Mouse (Mus musculus) midbrain, embryonic 15.5 days (tissue): ENCODE results near the gene Nhlh1. TPM values are rescaled to one million over a fixed set of nuclear protein-coding genes. Genes with fewer than 3 reads are reported as not detected.

Experiments
- ATAC-seq: fragments of 200-750 bp; cut with Nextera tagmentation; replicated peaks from 2 replicates; pipeline ENCODE4 v1.8.0; 2017; ENCODE audit warnings: moderate TSS enrichment
- H3K27ac ChIP-seq: fragments of 300-500 bp; sonication (generic); 2 replicates; pipeline ENCODE4 v1.5.1; 2015; ENCODE audit warnings: mild to moderate bottlenecking, inconsistent platforms
- H3K27me3 ChIP-seq: fragments of 300-500 bp; sonication (generic); replicated peaks from 2 replicates; pipeline ENCODE4 v1.6.1; 2015; ENCODE audit warnings: inconsistent platforms
- H3K36me3 ChIP-seq: fragments of 300-500 bp; sonication (generic); replicated peaks from 2 replicates; pipeline ENCODE4 v1.6.1; 2015; ENCODE audit warnings: inconsistent platforms
- H3K4me1 ChIP-seq: fragments of 300-500 bp; sonication (generic); 2 replicates; pipeline ENCODE4 v1.6.1; 2015; ENCODE audit warnings: inconsistent platforms
- H3K4me2 ChIP-seq: fragments of 300-500 bp; sonication (generic); 2 replicates; pipeline ENCODE4 v1.6.1; 2015; ENCODE audit warnings: inconsistent platforms, mild to moderate bottlenecking, moderate library complexity
- H3K4me3 ChIP-seq: fragments of 300-500 bp; sonication (generic); 2 replicates; pipeline ENCODE4 v1.5.1; 2015; ENCODE audit warnings: mild to moderate bottlenecking, inconsistent platforms
- H3K9ac ChIP-seq: fragments of 300-500 bp; sonication (generic); 2 replicates; pipeline ENCODE4 v1.6.1; 2015; ENCODE audit warnings: mild to moderate bottlenecking, inconsistent platforms
- H3K9me3 ChIP-seq: fragments of 300-500 bp; sonication (generic); 2 replicates; pipeline ENCODE4 v1.6.1; 2016; ENCODE audit warnings: inconsistent platforms
- WGBS: fragments of 180-500 bp; shearing (Covaris S2); methylation state at CpG from one replicate; pipeline ENCODE4 v1.1.7; 2015; ENCODE audit warnings: mixed read lengths; 5-methylcytosine and 5-hydroxymethylcytosine counted together
- polyA plus RNA-seq: library from polyadenylated mRNA; unstranded; fragments of >200 nt; fragmentation: Nextera tagmentation; extraction: Ambion mirVana; gene quantifications from 2 replicates; pipeline ENCODE4 v1.2.1, GENCODE M21; 2015

Gene Nhlh1
- 2.0 and 2.5 TPM in 2 replicates for polyA plus RNA-seq

- H3K4me2 ChIP-seq: peak within 1 kb of the TSS; percentile 31
- peak within 1 kb of the TSS; percentile 26 for H3K4me3 ChIP-seq
- H3K9ac ChIP-seq: no peak within 1 kb of the TSS
- H3K27ac ChIP-seq: peak within 1 kb of the TSS; percentile 65
- WGBS: 13% methylated on average over 2 of the region's 2 CpGs
- H3K9me3 ChIP-seq: no peaks in the 10 kb centered on the region
- peaks cover 36% of the 10 kb centered on the region for H3K4me1 ChIP-seq
- ATAC-seq: peak; percentile 64
- H3K27me3 ChIP-seq: no peaks in the 10 kb centered on the region
- no peaks in the 10 kb centered on the region for H3K36me3 ChIP-seq
Measured at GRCm38 (mm10) chr1:172057491-172057921, at the start of gene Nhlh1. Nhlh1 (minus strand) TSS chr1:172057573.

GRCm38 (mm10) chr1:172105101-172105500 lies 47.7 kb upstream of the Nhlh1 start:
- H3K4me1 ChIP-seq: no peaks in the 10 kb centered on the region
- H3K4me3 ChIP-seq: no peak overlapping the region
- H3K9ac ChIP-seq: no peak overlapping the region
- ATAC-seq: no peak
- H3K27ac ChIP-seq: no peak overlapping the region
- peaks cover 87% of the 10 kb centered on the region for H3K36me3 ChIP-seq
- H3K4me2 ChIP-seq: no peak overlapping the region
- WGBS: 80% methylated on average over 11 of the region's 11 CpGs
- no peaks in the 10 kb centered on the region for H3K9me3 ChIP-seq
- no peaks in the 10 kb centered on the region for H3K27me3 ChIP-seq

DNA sequence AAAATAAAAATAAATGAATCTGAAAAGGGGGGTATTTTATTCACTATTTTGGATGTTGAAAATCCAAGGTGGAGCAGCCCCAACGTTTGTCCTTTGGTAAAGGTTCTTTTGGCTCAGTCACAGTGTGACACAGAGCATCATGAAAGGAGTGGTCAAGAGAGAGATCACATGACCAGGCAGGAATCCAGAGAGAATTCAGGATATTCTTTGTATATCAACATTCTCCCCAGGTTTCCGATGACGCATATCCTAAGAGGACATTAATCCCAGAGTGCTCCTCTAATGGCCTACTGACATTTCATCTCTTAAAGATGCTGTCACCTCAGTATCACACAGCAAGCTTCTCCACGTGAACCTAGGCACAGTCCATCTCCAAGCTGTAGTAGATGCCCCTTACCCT lies 46.2 kb upstream of the Nhlh1 start:
- Histone ChIP-seq H3K4me2 (no peak overlapping the region), H3K27me3 (no peaks in the 10 kb centered on the region), H3K4me1 (no peaks in the 10 kb centered on the region), H3K9me3 (no peaks in the 10 kb centered on the region), H3K4me3 (no peak overlapping the region), H3K36me3 (peaks cover 81% of the 10 kb centered on the region), H3K9ac (no peak overlapping the region), H3K27ac (no peak overlapping the region)
- 90% methylated on average over 4 of the region's 4 CpGs for WGBS
- no peak for ATAC-seq

- no peaks in the 10 kb centered on the region for H3K9me3 ChIP-seq
- no peaks in the 10 kb centered on the region for H3K4me1 ChIP-seq
- WGBS: 86% methylated on average over 6 of the region's 6 CpGs
- no peak overlapping the region for H3K4me2 ChIP-seq
- H3K27me3 ChIP-seq: no peaks in the 10 kb centered on the region
- peaks cover 59% of the 10 kb centered on the region for H3K36me3 ChIP-seq
- H3K27ac ChIP-seq: no peak overlapping the region
- no peak for ATAC-seq
- H3K4me3 ChIP-seq: no peak overlapping the region
- H3K9ac ChIP-seq: no peak overlapping the region
Measured at GRCm38 (mm10) chr1:172099325-172100033, 42.1 kb upstream of the Nhlh1 start.

DNA sequence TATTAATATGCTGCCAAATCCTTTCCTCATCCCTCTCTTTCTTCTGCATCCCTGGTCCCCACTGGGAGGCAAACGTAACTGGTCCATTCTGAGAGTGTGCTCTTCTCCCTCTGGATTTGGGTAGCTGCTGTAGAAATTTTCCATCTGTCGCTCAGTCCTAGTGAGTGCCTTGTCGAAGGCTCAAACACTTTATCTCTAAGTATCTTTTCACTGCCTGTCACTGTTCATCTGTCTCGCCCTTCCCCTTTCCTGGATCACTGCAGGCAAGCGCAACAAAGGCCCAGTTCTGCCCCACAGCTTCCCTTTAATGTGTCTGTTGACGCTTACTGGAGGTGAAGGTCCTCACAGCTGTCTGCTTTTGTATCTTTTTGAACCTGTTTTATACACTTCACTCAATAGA lies 37.8 kb upstream of the Nhlh1 start:
- no peak overlapping the region for H3K9ac ChIP-seq
- H3K4me3 ChIP-seq: no peak overlapping the region
- no peak overlapping the region for H3K27ac ChIP-seq
- peak; percentile 73; the same call in 1 of the 2 replicates for ATAC-seq
- no peaks in the 10 kb centered on the region for H3K9me3 ChIP-seq
- no peaks in the 10 kb centered on the region for H3K27me3 ChIP-seq
- no peaks in the 10 kb centered on the region for H3K4me1 ChIP-seq
- no peak overlapping the region for H3K4me2 ChIP-seq
- H3K36me3 ChIP-seq: peaks cover 51% of the 10 kb centered on the region
- 30% methylated on average over 6 of the region's 6 CpGs for WGBS

DNA sequence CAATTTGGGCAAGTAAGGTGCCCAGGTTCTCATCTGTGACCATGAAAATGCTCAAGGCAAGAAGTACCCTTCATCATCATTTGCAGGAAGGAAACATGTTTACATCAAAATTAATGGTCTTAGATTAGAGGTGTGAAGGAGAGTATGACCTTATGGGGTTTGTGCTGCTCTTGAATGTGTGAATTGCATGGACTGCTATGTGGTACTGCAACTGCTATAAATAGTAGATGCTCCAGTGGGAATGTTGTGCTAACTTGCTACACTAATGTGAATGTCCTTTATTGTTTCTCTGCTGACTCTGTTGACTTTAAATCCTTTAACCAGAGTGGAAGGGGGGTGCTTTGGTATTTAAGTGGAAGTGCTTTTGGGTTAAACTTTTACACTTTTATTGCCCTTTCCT lies 36.9 kb upstream of the Nhlh1 start:
- H3K9ac ChIP-seq: no peak overlapping the region
- H3K9me3 ChIP-seq: no peaks in the 10 kb centered on the region
- H3K4me3 ChIP-seq: no peak overlapping the region
- ATAC-seq: no peak
- H3K4me2 ChIP-seq: no peak overlapping the region
- H3K4me1 ChIP-seq: no peaks in the 10 kb centered on the region
- no peaks in the 10 kb centered on the region for H3K27me3 ChIP-seq
- no peak overlapping the region for H3K27ac ChIP-seq
- H3K36me3 ChIP-seq: peaks cover 52% of the 10 kb centered on the region

DNA sequence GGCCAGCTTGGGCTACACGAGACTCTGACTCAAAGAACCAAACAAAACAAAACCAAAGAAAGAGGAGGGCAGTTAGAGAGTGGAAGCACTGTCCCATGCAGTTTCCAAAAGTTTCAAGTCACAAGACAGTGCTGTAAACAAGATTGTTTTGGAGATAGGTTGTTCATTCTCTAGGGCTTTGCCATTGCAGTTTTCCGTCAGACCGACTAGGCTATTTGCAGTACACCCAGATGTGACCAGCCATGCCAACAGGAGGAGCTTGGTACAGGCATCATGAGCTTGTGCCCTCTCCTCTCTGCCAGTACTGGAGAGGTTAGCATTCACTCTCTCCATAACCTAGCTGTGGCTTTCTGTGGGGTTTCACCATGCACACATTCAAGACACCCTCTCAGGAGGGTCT lies 36.1 kb upstream of the Nhlh1 start:
- no peaks in the 10 kb centered on the region for H3K27me3 ChIP-seq
- no peak overlapping the region for H3K27ac ChIP-seq
- H3K9me3 ChIP-seq: no peaks in the 10 kb centered on the region
- no peak overlapping the region for H3K4me3 ChIP-seq
- peaks cover 57% of the 10 kb centered on the region for H3K36me3 ChIP-seq
- no peak overlapping the region for H3K9ac ChIP-seq
- H3K4me1 ChIP-seq: no peaks in the 10 kb centered on the region
- no peak for ATAC-seq
- H3K4me2 ChIP-seq: no peak overlapping the region
- 55% methylated on average over 3 of the region's 3 CpGs for WGBS

GRCm38 (mm10) chr1:172082899-172083445 lies 25.6 kb upstream of the Nhlh1 start:
- peak overlapping the region; percentile 81 for H3K4me3 ChIP-seq
- peaks cover 31% of the 10 kb centered on the region for H3K4me1 ChIP-seq
- H3K4me2 ChIP-seq: peak overlapping the region; percentile 67
- 0 out of 2 replicates have a peak, but pooled peaks cover 18% of the 10 kb centered on the region for H3K36me3 ChIP-seq
- peak overlapping the region; percentile 86 for H3K9ac ChIP-seq
- WGBS: 1% methylated on average over 24 of the region's 24 CpGs
- H3K27ac ChIP-seq: peak overlapping the region; percentile 84
- no peaks in the 10 kb centered on the region for H3K9me3 ChIP-seq
- ATAC-seq: peak; percentile 85
- no peaks in the 10 kb centered on the region for H3K27me3 ChIP-seq

GRCm38 (mm10) chr1:172082101-172082898 lies 24.9 kb upstream of the Nhlh1 start, which contains the start of the genes Copa and Ncstn:
Copa (plus strand) TSS chr1:172082529.
Ncstn (minus strand) TSS chr1:172082795.
- under 1% methylated on average over 40 of the region's 40 CpGs for WGBS
- Histone ChIP-seq H3K4me2 (peak within 1 kb of the TSS; percentile 67), H3K4me3 (peak within 1 kb of the TSS; percentile 81), H3K36me3 (0 out of 2 replicates have a peak, but pooled peaks cover 23% of the 10 kb centered on the region), H3K27me3 (no peaks in the 10 kb centered on the region), H3K27ac (peak within 1 kb of the TSS; percentile 84), H3K9ac (peak within 1 kb of the TSS; percentile 86), H3K9me3 (no peaks in the 10 kb centered on the region), H3K4me1 (peaks cover 31% of the 10 kb centered on the region)
- ATAC-seq: peak; percentile 99

GRCm38 (mm10) chr1:172077981-172078380 lies 20.6 kb upstream of the Nhlh1 start:
- Histone ChIP-seq H3K27ac (no peak overlapping the region), H3K36me3 (peaks cover 47% of the 10 kb centered on the region), H3K27me3 (no peaks in the 10 kb centered on the region), H3K9ac (no peak overlapping the region), H3K4me1 (peaks cover 9% of the 10 kb centered on the region), H3K9me3 (no peaks in the 10 kb centered on the region), H3K4me3 (no peak overlapping the region), H3K4me2 (no peak overlapping the region)
- 82% methylated on average over 5 of the region's 5 CpGs for WGBS
- ATAC-seq: no peak

GRCm38 (mm10) chr1:172072604-172073003 lies 15.2 kb upstream of the Nhlh1 start:
- H3K9ac ChIP-seq: no peak overlapping the region
- WGBS: 95% methylated on average over 7 of the region's 7 CpGs
- peaks cover 75% of the 10 kb centered on the region for H3K36me3 ChIP-seq

GRCm38 (mm10) chr1:172071556-172071955 lies 14.2 kb upstream of the Nhlh1 start:
- Histone ChIP-seq H3K36me3 (peaks cover 82% of the 10 kb centered on the region), H3K4me3 (no peak overlapping the region), H3K9me3 (no peaks in the 10 kb centered on the region), H3K27ac (no peak overlapping the region), H3K4me1 (no peaks in the 10 kb centered on the region), H3K4me2 (no peak overlapping the region), H3K9ac (no peak overlapping the region), H3K27me3 (no peaks in the 10 kb centered on the region)
- WGBS: 64% methylated on average over 4 of the region's 4 CpGs
- ATAC-seq: no peak

More at GRCm38 (mm10) chr1:172072604-172073003, 15.2 kb upstream of the Nhlh1 start:
- no peaks in the 10 kb centered on the region for H3K4me1 ChIP-seq
- no peaks in the 10 kb centered on the region for H3K9me3 ChIP-seq
- no peak overlapping the region for H3K4me3 ChIP-seq
- H3K27me3 ChIP-seq: no peaks in the 10 kb centered on the region
- no peak overlapping the region for H3K4me2 ChIP-seq
- ATAC-seq: no peak
- no peak overlapping the region for H3K27ac ChIP-seq
